Mouse (Mus musculus): ENCODE data around the gene Isoc2b.

DNA sequence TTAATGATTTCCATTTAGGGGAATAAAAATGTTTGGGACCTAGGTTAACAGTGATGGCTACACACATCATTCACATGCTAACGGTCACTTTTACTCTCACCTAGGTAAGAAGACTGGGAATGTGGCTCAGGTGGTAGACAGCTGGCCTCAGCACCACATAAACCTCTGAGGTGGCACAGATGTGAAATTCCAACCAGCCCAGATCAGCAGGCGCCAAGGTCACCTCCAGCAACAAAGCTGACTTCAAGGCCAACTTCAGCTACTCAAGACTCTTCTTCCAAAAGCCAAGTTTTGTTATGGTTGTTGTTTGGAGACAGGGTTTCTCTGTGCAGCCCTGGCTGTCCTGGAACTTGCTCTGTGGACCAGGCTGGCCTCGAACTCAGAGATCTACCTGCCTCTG lies 16.4 kb downstream of the Isoc2b start:
- TF ChIP-seq CTCF (IDR thresholded peaks at IDR 0.05; ENCODE audit: control insufficient read depth, insufficient read depth, low read length) (no peak), POLR2A (IDR thresholded peaks at IDR 0.05; ENCODE audit: borderline replicate concordance, control insufficient read depth, low read depth, low read length) (no peak)
